Mouse (Mus musculus): ENCODE data around the gene Rae1.

The Rae1 gene

GRCm38 (mm10) chr2:173026688-173027131 is 26.8 kb downstream of the Rae1 start:
- no peak for DNase-seq (ENCODE audit: low read depth in 1 of 2, low spot score in 2 of 2)

GRCm38 (mm10) chr2:173027169-173027823 is 27.4 kb downstream of the Rae1 start:
- no peak for DNase-seq (ENCODE audit: low read depth in 1 of 2, low spot score in 2 of 2)

GRCm38 (mm10) chr2:173027824-173028495 is 28.0 kb downstream of the Rae1 start:
- no peak for DNase-seq (ENCODE audit: low read depth in 1 of 2, low spot score in 2 of 2)

DNA sequence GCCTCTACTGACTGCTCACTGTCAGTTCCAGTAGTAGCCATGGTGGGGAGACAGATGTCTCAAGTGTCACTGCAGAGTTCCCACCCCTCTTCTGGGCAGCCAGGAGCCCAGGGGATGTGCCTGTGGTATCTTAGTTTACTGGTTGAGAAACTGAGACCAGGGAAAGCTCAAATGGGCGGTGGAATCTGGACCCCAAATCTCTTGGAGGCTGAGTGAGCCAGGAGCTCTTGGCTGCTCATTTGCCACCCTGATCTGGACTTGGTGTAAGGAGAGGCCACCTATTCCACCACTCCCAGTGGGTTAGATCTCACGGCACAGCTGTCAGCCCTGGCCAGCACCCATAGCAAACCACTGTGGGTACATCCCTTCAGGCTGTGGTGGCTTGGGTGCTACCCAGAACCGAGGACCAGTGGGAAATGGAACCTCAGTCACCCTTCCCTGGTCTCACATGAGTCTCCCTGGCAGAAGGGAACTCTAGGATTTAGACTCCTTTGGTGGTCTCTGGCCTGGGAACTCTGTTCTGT is 28.7 kb downstream of the Rae1 start:
- no peak for DNase-seq (ENCODE audit: low read depth in 1 of 2, low spot score in 2 of 2)

GRCm38 (mm10) chr2:173030591-173031338 is 30.8 kb downstream of the Rae1 start:
- DNase-seq (ENCODE audit: low read depth in 1 of 2, low spot score in 2 of 2) = no peak

- no peak for DNase-seq (ENCODE audit: low read depth in 1 of 2, low spot score in 2 of 2)
These were observed 33.6 kb downstream of the Rae1 start for GRCm38 (mm10) chr2:173033531-173033930.

DNA sequence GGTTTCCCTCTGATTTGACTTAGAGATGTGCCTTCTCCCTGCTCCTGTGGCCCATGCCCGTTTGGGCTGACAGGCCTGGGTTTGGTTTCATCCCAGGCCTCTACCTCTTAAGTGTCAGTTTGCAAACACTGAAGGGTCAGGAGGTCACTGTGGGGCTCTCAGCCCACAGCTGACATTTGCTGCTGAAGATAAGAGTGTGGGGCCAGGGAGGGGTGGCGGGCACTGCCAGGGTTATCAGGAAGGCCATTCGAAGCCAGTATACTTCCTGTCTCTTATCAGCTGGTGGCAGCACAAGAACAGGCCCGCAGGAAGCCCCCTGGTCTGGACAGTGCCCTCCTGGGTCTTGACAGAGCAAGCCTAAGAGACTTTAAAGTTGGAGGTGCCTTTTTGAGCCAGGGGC is 35.1 kb downstream of the Rae1 start:
- no peak for DNase-seq (ENCODE audit: low read depth in 1 of 2, low spot score in 2 of 2)

GRCm38 (mm10) chr2:173035653-173036052 is 35.7 kb downstream of the Rae1 start:
- DNase-seq (ENCODE audit: low read depth in 1 of 2, low spot score in 2 of 2) = no peak

- DNase-seq (ENCODE audit: low read depth in 1 of 2, low spot score in 2 of 2) = no peak
These were observed 36.1 kb downstream of the Rae1 start for GRCm38 (mm10) chr2:173036055-173036454.

DNA sequence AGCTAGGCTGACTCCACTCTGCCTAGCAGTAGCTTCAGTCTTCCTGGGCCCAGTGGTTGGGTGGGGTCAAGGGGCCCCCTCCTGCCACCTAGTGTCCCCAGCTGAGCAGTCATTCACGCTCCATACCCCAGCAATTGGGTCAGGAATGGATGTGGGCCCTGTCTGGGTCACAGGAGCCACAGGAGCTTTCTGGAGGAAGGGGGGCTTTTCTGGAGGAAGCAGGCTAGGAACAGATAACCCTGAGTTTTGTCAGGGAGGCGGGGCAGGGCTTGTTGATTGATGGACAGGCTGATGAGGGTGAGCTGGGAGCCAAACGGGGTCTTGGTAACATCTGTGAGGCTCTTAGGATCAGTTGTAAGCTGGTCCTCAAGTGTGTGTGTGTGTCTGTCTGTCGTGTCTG is 36.7 kb downstream of the Rae1 start:
- DNase-seq (ENCODE audit: low read depth in 1 of 2, low spot score in 2 of 2) = no peak

GRCm38 (mm10) chr2:173037347-173037746 is 37.4 kb downstream of the Rae1 start:
- DNase-seq (ENCODE audit: low read depth in 1 of 2, low spot score in 2 of 2) = no peak

- no peak for DNase-seq (ENCODE audit: low read depth in 1 of 2, low spot score in 2 of 2)
These were observed 38.1 kb downstream of the Rae1 start for GRCm38 (mm10) chr2:173037827-173038607.

DNA sequence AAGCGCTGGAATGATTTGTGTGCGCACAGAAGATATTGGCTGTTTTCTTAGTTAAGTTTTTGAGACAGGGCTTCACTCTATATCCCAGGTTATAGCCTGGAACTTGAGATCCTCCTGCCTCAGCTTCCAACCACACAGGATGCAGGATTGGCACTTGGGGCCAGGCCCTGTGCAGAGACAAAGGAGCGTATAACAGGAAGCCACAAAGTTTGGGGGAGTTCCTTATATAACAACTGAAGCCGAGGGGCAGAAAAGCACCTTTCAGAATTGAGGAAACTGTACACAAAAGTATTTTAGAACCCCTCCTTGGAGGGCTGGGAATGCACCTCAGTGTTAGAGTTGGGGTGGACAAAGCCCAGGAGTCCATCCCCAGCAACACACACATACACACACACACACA is 39.1 kb downstream of the Rae1 start:
- DNase-seq (ENCODE audit: low read depth in 1 of 2, low spot score in 2 of 2) = no peak

- no peak for DNase-seq (ENCODE audit: low read depth in 1 of 2, low spot score in 2 of 2)
These were observed 40.9 kb downstream of the Rae1 start for GRCm38 (mm10) chr2:173040803-173041202.

DNA sequence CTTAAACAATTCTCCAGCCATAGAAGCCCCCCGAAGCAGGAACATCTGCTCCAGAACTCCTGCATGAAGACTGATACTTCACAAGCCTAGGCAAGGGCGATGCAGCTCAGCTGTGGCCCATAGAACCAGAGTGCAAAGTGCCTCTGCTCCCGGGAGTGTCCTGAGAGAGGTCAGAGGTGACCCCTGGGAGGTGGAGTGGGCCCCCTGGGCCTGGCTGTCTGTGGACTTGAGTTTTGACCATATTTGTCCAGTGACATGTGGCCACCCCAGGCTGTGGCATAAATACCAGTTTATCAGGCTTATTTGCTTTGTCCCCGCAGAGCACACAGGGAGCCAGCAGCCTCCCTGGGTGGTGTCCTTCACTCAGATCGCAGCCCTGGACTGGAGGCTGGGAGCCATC is 41.3 kb downstream of the Rae1 start:
- no peak for DNase-seq (ENCODE audit: low read depth in 1 of 2, low spot score in 2 of 2)

DNA sequence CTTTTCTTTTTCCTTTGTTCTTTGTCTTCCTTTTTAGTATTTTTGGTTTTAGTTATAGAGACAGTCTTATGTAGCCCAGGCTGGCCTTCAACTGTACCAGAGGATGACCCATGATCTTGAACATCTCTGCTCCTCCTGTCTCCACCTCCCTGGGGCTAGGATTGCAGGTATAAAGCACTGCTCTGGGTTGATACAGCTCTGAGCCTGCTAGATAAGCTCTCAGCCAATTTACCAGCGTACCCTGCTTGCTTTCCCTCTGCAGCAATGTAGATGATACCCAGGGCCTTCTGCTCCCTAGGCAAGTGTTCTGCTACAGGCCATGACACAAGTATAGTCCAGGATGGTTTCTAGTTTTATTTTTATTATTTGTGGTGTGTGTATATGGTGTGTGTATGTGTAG is 42.0 kb downstream of the Rae1 start:
- DNase-seq (ENCODE audit: low read depth in 1 of 2, low spot score in 2 of 2) = no peak

DNA sequence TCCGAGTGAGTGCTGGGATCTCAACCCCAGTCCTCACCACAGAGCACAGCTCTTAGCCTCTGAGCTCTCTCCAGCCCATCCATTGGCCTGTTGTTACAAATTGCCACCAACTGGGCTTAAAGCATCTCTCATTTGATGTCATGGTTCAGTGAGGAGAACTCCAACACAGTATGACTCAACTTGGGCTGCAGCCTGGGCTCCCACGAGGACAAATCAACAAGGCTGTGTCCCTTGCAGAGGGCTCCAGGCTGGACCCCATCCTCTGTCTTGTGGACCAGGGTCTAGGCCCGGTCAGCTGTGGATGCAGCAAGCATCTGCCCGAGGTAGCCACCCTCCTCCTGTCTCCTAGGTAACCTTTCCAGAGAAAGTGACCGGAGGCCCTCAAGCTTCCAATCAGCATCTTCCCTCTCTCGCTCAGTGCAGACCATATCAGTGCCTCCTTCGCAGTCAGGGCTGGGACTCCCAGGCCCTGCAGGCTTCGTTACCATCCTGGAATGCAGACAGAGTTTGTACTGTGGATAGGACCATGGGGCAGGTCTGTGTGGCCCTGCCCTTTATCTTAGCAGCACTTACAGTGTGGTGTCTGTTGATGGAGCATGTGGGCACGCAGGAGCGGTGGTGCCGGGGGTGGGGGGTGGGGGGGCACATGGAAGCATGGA is 42.7 kb downstream of the Rae1 start:
- no peak for DNase-seq (ENCODE audit: low read depth in 1 of 2, low spot score in 2 of 2)

- no peak for DNase-seq (ENCODE audit: low read depth in 1 of 2, low spot score in 2 of 2)
These were observed 44.5 kb downstream of the Rae1 start for GRCm38 (mm10) chr2:173044198-173044970.

DNA sequence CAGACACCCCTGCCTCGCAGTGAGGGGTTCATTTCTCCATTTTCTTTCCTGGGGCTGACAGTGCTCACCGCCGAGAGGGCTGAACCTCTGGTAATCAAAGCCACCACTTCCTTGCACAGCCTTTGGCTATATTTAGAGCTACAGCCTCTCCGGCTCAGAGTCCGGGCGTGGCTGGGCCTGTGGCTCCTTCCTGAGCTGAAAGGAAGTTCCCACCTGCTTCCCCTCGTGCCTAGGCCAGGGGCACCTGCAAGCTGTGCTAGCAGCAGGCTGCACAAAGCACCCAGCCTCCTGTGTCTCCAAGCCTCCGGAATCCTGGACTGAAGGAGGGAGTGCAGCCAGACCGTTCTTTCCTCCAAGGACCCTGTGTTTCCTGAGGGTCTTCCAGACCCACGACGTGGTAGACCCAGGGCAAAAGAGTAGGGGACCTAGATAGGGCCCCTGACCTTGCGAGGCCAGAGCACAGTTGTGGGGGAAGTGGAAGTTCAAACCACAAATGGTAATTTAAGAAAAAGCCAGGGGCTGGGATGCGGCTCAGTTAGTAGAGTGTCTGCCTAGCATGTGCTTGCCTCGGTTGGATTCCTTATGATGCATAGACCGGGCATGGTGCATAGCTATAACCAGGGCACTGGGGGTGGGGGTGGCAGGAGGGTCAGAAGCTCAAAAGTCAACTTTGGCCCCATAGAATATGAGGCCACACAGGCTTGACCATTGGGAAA is 46.8 kb downstream of the Rae1 start:
- peak; percentile 29 to 43 for DNase-seq (ENCODE audit: low read depth in 1 of 2, low spot score in 2 of 2)
